Mouse (Mus musculus): ENCODE results near the gene Gm28048.

The Gm28048 gene

GRCm38 (mm10) chr11:22990393-22991126, 8.7 kb upstream of the Gm28048 start, which contains the start of gene Cct4:
Gene Cct4, plus strand, starts transcription at chr11:22990519.
- DNase-seq (ENCODE audit: low read depth, low spot score) = peak; percentile 92

- DNase-seq (ENCODE audit: low read depth, low spot score) = no peak
Measured at GRCm38 (mm10) chr11:22989786-22990185, 7.9 kb upstream of the Gm28048 start.

GRCm38 (mm10) chr11:22987357-22987756, 5.5 kb upstream of the Gm28048 start:
- peak; percentile 85 for DNase-seq (ENCODE audit: low read depth, low spot score)

- no peak for DNase-seq (ENCODE audit: low read depth, low spot score)
Measured at GRCm38 (mm10) chr11:22985510-22985909, 3.6 kb upstream of the Gm28048 start.

- DNase-seq (ENCODE audit: low read depth, low spot score) = no peak
Measured at GRCm38 (mm10) chr11:22982846-22983245, 956 bp upstream of the Gm28048 start.

- no peak for DNase-seq (ENCODE audit: low read depth, low spot score)
Measured at GRCm38 (mm10) chr11:22981543-22981950, 343 bp downstream of the Gm28048 start.

- no peak for DNase-seq (ENCODE audit: low read depth, low spot score)
Measured at GRCm38 (mm10) chr11:22981041-22981440, 849 bp downstream of the Gm28048 start.

- no peak for DNase-seq (ENCODE audit: low read depth, low spot score)
Measured at GRCm38 (mm10) chr11:22979221-22979620, 2.7 kb downstream of the Gm28048 start.

- no peak for DNase-seq (ENCODE audit: low read depth, low spot score)
Measured at GRCm38 (mm10) chr11:22978711-22979110, 3.2 kb downstream of the Gm28048 start.

GRCm38 (mm10) chr11:22978215-22978614, 3.7 kb downstream of the Gm28048 start:
- DNase-seq (ENCODE audit: low read depth, low spot score) = no peak

GRCm38 (mm10) chr11:22973599-22973998, 8.3 kb downstream of the Gm28048 start:
- peak; percentile 20 for DNase-seq (ENCODE audit: low read depth, low spot score)

GRCm38 (mm10) chr11:22972746-22973526, 9.0 kb downstream of the Gm28048 start:
- peak; percentile 90 for DNase-seq (ENCODE audit: low read depth, low spot score)

- peak; percentile 89 for DNase-seq (ENCODE audit: low read depth, low spot score)
Measured at GRCm38 (mm10) chr11:22971835-22972709, 9.8 kb downstream of the Gm28048 start, which contains the start of gene Zrsr1. Gene Zrsr1, plus strand, starts transcription at chr11:22972005.

GRCm38 (mm10) chr11:22970546-22970945, 11.3 kb downstream of the Gm28048 start:
- no peak for DNase-seq (ENCODE audit: low read depth, low spot score)

GRCm38 (mm10) chr11:22969486-22969885, 12.4 kb downstream of the Gm28048 start:
- peak; percentile 69 for DNase-seq (ENCODE audit: low read depth, low spot score)

- DNase-seq (ENCODE audit: low read depth, low spot score) = peak; percentile 59
Measured at GRCm38 (mm10) chr11:22965503-22965902, 16.4 kb downstream of the Gm28048 start.

GRCm38 (mm10) chr11:22964401-22964800, 17.5 kb downstream of the Gm28048 start:
- no peak for DNase-seq (ENCODE audit: low read depth, low spot score)

GRCm38 (mm10) chr11:22962101-22962500, 19.8 kb downstream of the Gm28048 start:
- no peak for DNase-seq (ENCODE audit: low read depth, low spot score)

- peak; percentile 62 for DNase-seq (ENCODE audit: low read depth, low spot score)
Measured at GRCm38 (mm10) chr11:22957791-22958374, 24.0 kb downstream of the Gm28048 start.

GRCm38 (mm10) chr11:22956830-22957229, 25.1 kb downstream of the Gm28048 start:
- peak; percentile 77 for DNase-seq (ENCODE audit: low read depth, low spot score)

- no peak for DNase-seq (ENCODE audit: low read depth, low spot score)
Measured at GRCm38 (mm10) chr11:22956346-22956745, 25.5 kb downstream of the Gm28048 start.
